Mouse (Mus musculus) lung, postnatal 0 days (tissue): ENCODE results near the gene Rcor3. TPM values are rescaled to one million over a fixed set of nuclear protein-coding genes. Genes with fewer than 3 reads are reported as not detected.

ENCODE experiments used
- ATAC-seq: fragments of 200-750 bp; cut with Nextera tagmentation; 2 replicates; pipeline ENCODE4 v1.8.0; 2017; ENCODE audit warnings: moderate library complexity
- DNase-seq: peaks from one replicate; pipeline ENCODE4 v3.0.0-alpha.2; 2016; ENCODE audit warnings: low spot score
- H3K27ac ChIP-seq: fragments of 300-500 bp; sonication (generic); 2 replicates; pipeline ENCODE4 v1.5.1; 2014; ENCODE audit warnings: antibody characterized with exemption, mild to moderate bottlenecking, low read length, mixed read lengths
- H3K27me3 ChIP-seq: fragments of 300-500 bp; sonication (generic); replicated peaks from 2 replicates; pipeline ENCODE4 v1.6.1; 2014; ENCODE audit warnings: low read length, mixed read lengths; ENCODE audit not compliant: insufficient read depth
- H3K36me3 ChIP-seq: fragments of 300-500 bp; sonication (generic); 2 replicates; pipeline ENCODE4 v1.6.1; 2014; ENCODE audit warnings: low read length, mixed read lengths; ENCODE audit not compliant: insufficient read depth
- H3K4me1 ChIP-seq: fragments of 300-500 bp; sonication (generic); 2 replicates; pipeline ENCODE4 v1.6.1; 2014; ENCODE audit warnings: antibody characterized with exemption, low read depth, low read length, mixed read lengths; ENCODE audit not compliant: insufficient read depth
- H3K4me2 ChIP-seq: fragments of 300-500 bp; sonication (generic); replicated peaks from 2 replicates; pipeline ENCODE4 v1.6.1; 2014; ENCODE audit warnings: low read depth, mild to moderate bottlenecking, low read length, moderate library complexity, mixed read lengths
- H3K4me3 ChIP-seq: fragments of 300-500 bp; sonication (generic); 2 replicates; pipeline ENCODE4 v1.5.1; 2014; ENCODE audit warnings: low read depth, low read length
- H3K9ac ChIP-seq: fragments of 300-500 bp; sonication (generic); replicated peaks from 2 replicates; pipeline ENCODE4 v1.6.1; 2014; ENCODE audit warnings: low read depth, mild to moderate bottlenecking
- H3K9me3 ChIP-seq: fragments of 300-500 bp; sonication (generic); 2 replicates; pipeline ENCODE4 v1.6.1; 2016; ENCODE audit warnings: low read length, mixed read lengths
- CTCF ChIP-seq: IDR thresholded peaks from 2 replicates; pipeline ENCODE4 v1.5.1; 2016; ENCODE audit warnings: antibody characterized with exemption, mild to moderate bottlenecking
- EP300 ChIP-seq: IDR thresholded peaks from 2 replicates; pipeline ENCODE4 v1.6.1; 2016; ENCODE audit warnings: antibody characterized with exemption, mild to moderate bottlenecking, control low read depth
- WGBS: fragments of 180-500 bp; shearing (Covaris S2); extraction: QIAGEN DNeasy Blood & Tissue Kit; methylation state at CpG from one replicate; pipeline ENCODE4 v1.1.7; 2014; 5-methylcytosine and 5-hydroxymethylcytosine counted together
- polyA plus RNA-seq: library from polyadenylated mRNA; unstranded; fragments of >200 nt; fragmentation: Nextera tagmentation; extraction: Ambion mirVana; gene quantifications from 2 replicates; pipeline ENCODE4 v1.2.1, GENCODE M21; 2015

Gene Rcor3
- polyA plus RNA-seq, 1 experiment from 2014 or later, result 26.1 TPM

- Histone ChIP-seq H3K36me3 (no peaks in the 10 kb centered on the region), H3K27me3 (no peaks in the 10 kb centered on the region), H3K4me1 (no peaks in the 10 kb centered on the region; the same call in 1 of the 2 replicates), H3K9ac (peak overlapping the region; percentile 89), H3K27ac (peak overlapping the region; percentile 96), H3K9me3 (no peaks in the 10 kb centered on the region), H3K4me2 (peak overlapping the region; percentile 95), H3K4me3 (peak overlapping the region; percentile 86)
- no peak for TF ChIP-seq EP300
- no peak for TF ChIP-seq CTCF
- ATAC-seq (peak; percentile 30), DNase-seq (peak; percentile 67)
- WGBS, result 2% methylated on average over 20 of the region's 61 CpGs
Measured at GRCm38 (mm10) chr1:192137291-192137925, 454 bp downstream of the Rcor3 start.

- TF ChIP-seq EP300 (no peak), CTCF (no peak)
- H3K9ac ChIP-seq, result peak overlapping the region; percentile 89
- no peaks in the 10 kb centered on the region for H3K27me3 ChIP-seq
- ATAC-seq (peak; percentile 78), DNase-seq (peak; percentile 89)
- WGBS, result under 1% methylated on average over 52 of the region's 55 CpGs
- no peaks in the 10 kb centered on the region for H3K36me3 ChIP-seq
- H3K4me1 ChIP-seq, result no peaks in the 10 kb centered on the region; the same call in 1 of the 2 replicates
- H3K27ac ChIP-seq, result peak overlapping the region; percentile 96
- peak overlapping the region; percentile 86 for H3K4me3 ChIP-seq
- H3K4me2 ChIP-seq, result peak overlapping the region; percentile 95
- H3K9me3 ChIP-seq, result no peaks in the 10 kb centered on the region
Measured at GRCm38 (mm10) chr1:192136561-192137290, 1.1 kb downstream of the Rcor3 start.

- no peak overlapping the region for H3K4me2 ChIP-seq
- no peak overlapping the region for H3K9ac ChIP-seq
- H3K4me1 ChIP-seq, result no peaks in the 10 kb centered on the region
- 0 out of 2 replicates have a peak, but pooled peaks cover 1% of the 10 kb centered on the region for H3K36me3 ChIP-seq
- no peak overlapping the region for H3K4me3 ChIP-seq
- TF ChIP-seq EP300 (no peak), CTCF (no peak)
- H3K27me3 ChIP-seq, result no peaks in the 10 kb centered on the region
- no peak overlapping the region for H3K27ac ChIP-seq
- H3K9me3 ChIP-seq, result no peaks in the 10 kb centered on the region
- ATAC-seq (no peak), DNase-seq (no peak)
- 97% methylated on average over 1 of the region's 1 CpGs for WGBS
Measured at GRCm38 (mm10) chr1:192130202-192130601, 7.7 kb downstream of the Rcor3 start.

- H3K4me1 ChIP-seq, result no peaks in the 10 kb centered on the region
- no peaks in the 10 kb centered on the region for H3K27me3 ChIP-seq
- no peak for DNase-seq
- no peak overlapping the region for H3K4me3 ChIP-seq
- 87% methylated on average over 8 of the region's 8 CpGs for WGBS
- no peak overlapping the region for H3K4me2 ChIP-seq
- no peak for ATAC-seq
- TF ChIP-seq CTCF, result no peak
- no peak for TF ChIP-seq EP300
- 0 out of 2 replicates have a peak, but pooled peaks cover 11% of the 10 kb centered on the region for H3K36me3 ChIP-seq
- no peak overlapping the region for H3K9ac ChIP-seq
- no peak overlapping the region for H3K27ac ChIP-seq
- H3K9me3 ChIP-seq, result no peaks in the 10 kb centered on the region
Measured at GRCm38 (mm10) chr1:192128343-192128742, 9.5 kb downstream of the Rcor3 start.

- Histone ChIP-seq H3K4me2 (no peak overlapping the region), H3K27ac (no peak overlapping the region), H3K9ac (no peak overlapping the region), H3K4me3 (no peak overlapping the region), H3K27me3 (no peaks in the 10 kb centered on the region), H3K36me3 (peaks cover 13% of the 10 kb centered on the region; the same call in 1 of the 2 replicates), H3K4me1 (no peaks in the 10 kb centered on the region), H3K9me3 (no peaks in the 10 kb centered on the region)
- DNase-seq (no peak), ATAC-seq (no peak)
- TF ChIP-seq EP300, result no peak
- TF ChIP-seq CTCF, result no peak
- WGBS, result 93% methylated on average over 6 of the region's 6 CpGs
Measured at GRCm38 (mm10) chr1:192125761-192126160, 12.1 kb downstream of the Rcor3 start.

GRCm38 (mm10) chr1:192116262-192116661, 21.6 kb downstream of the Rcor3 start:
- DNase-seq (no peak), ATAC-seq (no peak)
- no peaks in the 10 kb centered on the region for H3K27me3 ChIP-seq
- 89% methylated on average over 6 of the region's 6 CpGs for WGBS
- no peaks in the 10 kb centered on the region for H3K9me3 ChIP-seq
- peaks cover 29% of the 10 kb centered on the region for H3K36me3 ChIP-seq
- no peak overlapping the region for H3K27ac ChIP-seq
- no peak overlapping the region for H3K9ac ChIP-seq
- H3K4me2 ChIP-seq, result no peak overlapping the region
- H3K4me3 ChIP-seq, result no peak overlapping the region
- no peaks in the 10 kb centered on the region for H3K4me1 ChIP-seq
- TF ChIP-seq EP300 (no peak), CTCF (no peak)
